Mouse (Mus musculus) thymus, postnatal 10 days (tissue): Measurements from ENCODE around the gene C1ql4.
A peak's percentile ranks its signal among the peaks of the same experiment; 100 is the strongest.

Experiments used
- DNase-seq, 2 experiments: peaks; one replicate each; pipeline ENCODE4 v3.0.0; 2021; ENCODE audit warnings: low spot score in 2 of 2

C1ql4 gene

DNA sequence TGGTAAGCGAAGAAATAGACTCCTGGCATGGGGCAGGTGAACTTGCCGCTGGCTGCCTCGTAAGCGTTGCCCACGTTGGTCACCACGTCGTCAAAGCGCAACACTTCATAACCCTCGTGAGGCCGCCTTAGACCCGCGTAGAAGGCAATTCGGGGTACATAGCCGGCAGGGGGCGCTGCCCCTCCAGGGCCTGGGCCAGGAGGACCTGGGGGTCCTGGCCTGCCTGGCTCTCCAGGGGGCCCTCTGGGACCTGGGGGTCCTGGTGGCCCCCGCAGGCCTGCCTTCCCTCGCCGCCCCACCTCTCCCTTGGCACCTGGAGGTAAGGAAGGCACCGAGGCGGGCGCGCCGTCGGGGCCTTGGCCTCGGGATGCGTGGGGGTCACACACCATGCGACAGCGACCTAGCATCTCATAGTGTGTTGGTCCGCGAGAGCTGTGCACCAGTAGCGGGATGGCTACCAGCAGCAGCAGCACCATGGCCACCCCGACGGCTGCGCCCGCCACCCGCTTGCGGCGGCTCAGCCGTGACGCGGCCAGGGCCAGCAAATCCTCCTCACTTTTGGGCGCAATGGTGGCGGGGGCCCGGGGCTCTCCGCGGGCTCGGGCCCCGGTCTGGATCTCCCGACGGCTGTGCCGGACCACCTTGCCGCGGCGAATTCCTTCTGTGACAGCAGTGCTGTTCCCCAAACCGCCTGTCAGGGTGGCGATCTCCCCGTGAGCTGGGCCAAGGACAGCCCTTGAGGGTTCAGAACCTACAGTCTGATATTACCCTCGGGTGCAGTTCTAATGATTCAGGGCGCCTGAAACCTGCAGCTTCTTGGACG, at the start of gene C1ql4:
C1ql4 (minus strand) TSS at position 565 of the 823 bp plus-strand sequence.
- DNase-seq: peak; percentile 24 to 66

DNA sequence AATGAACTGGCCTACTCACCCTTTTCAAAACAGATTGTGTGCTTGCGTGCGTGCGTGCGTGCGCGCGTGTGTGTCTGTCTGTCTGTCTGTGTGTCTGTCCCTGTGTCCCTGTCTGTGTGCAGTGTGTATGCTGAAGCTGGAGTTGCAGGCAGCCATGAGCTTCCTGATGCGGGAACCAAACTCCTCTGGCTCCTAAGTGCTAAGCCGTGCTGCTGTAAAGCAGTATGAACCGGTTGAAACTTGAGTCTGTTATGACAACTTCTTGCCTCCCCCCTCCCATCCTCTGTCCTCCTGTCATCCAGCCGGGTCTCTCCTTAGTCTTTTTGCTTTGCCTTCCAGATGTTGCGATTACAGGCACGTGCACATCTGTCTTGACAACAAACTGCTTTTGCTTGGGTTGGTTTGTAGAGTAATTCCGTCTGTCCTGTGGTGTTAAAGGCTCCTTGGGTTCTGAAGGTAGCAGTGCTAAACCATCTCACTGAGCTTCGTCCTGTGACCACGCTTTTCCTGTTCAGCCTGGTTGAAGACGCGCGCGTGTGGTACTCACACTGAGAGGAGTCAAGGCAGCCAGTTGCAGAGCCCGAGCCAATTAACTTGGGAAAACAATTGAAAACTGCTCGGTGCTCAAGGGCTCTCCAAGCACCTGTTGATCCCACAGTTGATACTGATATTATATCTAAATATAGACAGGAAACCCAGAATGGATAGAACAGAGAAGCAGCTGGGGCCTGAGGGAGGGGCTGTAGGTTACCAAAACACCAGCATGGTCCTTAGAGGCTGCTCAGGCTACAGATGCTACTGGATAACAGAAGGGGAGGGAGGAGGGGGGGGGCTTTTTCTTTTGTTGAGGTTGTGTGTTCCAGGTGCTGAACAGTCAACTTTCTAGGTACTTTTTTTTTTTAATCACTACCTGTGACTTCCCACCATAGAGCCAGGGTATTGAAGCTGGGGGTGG, 42.6 kb upstream of the C1ql4 start:
- DNase-seq: peak in 1 of 2 experiments; percentile 11

DNA sequence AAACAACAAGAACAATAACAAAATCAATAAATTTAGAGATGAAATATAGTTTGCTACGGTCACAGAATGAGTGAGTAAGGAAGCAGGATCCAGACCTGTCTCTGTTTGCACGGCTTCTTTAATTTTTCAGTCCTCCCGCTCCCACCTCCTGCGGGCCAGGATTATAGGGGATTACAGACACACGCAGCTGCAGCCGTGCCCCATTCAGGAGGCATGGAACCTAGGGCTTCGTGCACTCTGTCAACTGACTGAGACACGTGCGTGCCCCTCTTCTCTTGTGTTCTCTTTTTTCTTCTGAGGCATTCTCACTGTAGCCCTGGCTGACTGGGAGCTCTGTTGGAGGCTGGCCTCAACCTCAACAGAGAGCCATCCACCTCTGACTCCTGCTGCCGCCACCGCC, 41.8 kb upstream of the C1ql4 start:
- peak in 1 of 2 experiments; percentile 6 for DNase-seq

DNA sequence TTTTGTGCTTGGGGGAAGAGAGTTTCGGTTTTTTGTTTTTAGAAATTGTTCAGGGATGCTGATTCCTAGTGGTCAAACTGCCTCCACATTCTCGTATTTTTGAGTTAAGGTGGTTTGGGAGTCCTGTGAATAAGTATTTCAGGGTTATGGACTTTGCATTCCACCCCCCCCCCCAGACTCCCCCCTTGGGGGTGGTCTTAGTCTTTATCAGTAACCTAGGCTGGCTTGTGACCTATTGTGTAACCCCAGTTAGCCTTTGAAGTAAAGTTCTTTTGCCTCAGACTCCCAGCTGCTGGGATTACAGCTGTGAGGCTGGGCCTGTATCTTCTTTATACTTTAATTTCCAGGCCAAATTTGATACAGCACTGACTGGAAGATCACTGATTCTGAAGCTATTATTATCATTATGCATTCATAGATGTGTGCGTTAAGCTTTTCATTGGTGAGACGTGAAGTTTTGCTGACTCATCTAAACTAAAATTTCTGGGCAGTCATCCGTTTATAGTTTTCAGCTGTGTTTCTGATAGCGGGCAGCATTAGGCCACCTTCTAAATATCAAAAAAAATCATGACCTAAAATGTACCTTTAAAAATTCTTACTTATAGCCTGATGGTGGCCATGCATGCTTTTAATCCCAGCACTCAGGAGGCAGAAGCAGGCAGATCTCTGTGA, 40.4 kb upstream of the C1ql4 start:
- DNase-seq: no peak

DNA sequence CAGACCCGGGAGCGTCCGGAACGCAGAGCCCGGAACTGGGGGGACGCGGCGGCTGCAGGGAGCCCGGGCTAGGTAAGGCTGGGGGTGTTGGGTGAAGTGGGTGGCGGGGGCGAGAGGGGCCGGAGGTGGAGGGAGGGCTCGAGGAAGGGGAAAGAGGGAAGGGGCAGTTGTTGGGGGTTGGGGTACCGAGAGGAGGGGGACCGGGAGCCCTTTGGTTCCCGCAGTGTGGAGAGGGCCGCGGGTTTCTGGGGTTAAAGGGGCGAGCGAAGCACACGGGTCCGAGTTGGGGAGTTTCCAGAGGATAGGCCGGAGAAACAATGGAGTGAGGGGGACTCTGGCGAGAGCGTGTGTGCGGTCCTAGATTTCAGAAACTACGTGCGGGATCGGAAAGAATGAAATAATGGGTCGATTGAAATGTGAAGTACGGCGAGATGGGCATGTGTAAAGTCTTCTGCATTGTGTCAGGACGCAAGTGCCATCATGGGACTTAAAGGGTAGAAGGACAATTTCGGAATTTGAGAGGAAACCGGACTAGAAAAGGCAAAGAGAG, 39.3 kb upstream of the C1ql4 start:
- DNase-seq: no peak

DNA sequence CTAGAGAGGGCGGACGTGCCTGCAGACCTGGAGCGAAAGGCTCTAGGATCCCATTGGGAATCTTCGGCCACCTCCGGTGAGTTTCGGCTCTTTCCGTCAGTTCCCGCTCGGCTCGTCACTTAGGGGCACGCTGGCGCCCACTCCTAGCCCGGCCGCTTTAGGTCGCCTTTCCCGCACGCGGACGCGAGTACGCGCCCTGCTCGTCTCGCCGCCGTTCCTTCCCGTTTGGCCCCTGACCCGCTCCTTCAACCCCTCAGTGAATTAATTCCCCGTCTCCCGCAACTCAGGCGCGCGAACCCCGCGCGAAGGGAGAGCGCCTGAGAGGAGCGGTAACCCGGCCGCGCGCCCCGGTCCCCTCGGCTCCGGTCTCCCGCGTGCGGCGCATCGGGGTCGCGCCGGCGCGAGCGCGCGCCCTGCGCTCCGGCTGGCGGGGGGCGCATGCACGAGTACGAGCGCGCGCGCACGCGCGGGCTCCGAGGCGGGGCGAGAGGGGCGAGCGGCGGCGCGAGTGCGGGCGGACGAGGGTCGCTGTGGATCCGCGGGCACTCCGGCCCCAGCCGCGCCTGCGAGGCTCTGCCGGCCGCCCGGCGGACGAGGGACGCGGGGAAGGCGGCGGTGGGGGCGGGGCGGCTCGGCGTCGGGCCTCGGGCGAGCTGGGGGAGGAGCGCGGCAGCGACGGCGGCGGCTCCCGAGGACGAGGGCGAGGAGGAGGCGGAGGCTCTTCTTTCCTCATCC, 38.6 kb upstream of the C1ql4 start:
- peak; percentile 21 to 52 for DNase-seq

DNA sequence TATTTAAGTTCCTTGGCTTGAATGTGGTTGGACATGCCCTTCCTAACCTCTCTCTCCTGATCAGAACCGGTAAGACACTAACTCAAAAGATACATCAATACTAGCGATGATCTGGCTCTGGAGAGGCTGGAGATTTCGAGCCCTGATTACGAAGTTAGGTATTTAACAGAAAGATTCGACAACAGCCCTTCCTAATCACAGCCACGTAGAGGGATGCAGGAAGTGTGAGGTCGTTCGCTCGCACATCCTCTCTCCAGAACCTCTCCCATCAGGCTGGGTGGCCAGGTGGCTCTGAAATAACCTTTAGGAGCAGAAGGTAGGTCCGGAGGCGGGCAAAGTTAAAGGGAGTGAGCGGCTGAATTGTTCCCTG, 38.1 kb upstream of the C1ql4 start, which contains the start of gene Spats2:
Spats2 (plus strand) TSS at position 206 of the 370 bp plus-strand sequence.
- DNase-seq: no peak

DNA sequence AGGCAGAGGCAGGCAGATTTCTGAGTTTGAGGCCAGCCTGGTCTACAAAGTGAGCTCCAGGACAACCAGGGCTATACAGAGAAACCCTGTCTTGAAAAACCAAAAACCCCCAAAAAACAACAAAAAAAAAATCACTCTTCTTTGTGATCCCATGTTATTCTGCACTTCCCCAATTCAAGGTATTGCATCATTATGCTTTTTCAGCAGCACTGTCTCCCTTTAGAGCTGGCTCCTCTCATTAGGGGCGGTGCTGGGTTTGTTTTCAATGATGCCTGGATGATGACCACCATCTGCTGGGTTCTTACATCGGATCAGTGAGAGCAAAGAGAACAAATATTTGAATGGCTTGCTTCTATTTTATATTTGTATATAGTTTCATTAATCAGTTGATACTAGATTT, 35.0 kb upstream of the C1ql4 start:
- DNase-seq: no peak

DNA sequence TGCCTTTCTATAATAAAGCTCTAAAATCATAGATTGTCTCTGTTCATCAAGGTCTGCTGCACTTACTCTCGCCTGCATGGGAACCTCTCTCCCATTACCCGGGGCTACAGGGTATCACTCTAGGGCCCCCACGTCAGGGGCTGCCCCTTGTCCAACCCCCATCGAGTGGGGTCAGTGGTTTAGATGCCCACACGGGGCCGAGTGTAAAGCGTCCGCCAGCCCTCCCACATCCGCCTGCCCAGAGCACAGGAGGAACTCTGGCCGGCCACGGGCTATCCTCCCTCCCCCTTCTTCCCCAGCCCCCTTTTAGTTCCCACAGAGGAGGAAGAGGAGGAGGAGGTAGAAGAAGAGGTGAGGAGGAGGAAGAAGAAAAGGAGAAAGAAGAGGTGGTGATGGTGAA, 33.2 kb upstream of the C1ql4 start:
- DNase-seq: no peak

DNA sequence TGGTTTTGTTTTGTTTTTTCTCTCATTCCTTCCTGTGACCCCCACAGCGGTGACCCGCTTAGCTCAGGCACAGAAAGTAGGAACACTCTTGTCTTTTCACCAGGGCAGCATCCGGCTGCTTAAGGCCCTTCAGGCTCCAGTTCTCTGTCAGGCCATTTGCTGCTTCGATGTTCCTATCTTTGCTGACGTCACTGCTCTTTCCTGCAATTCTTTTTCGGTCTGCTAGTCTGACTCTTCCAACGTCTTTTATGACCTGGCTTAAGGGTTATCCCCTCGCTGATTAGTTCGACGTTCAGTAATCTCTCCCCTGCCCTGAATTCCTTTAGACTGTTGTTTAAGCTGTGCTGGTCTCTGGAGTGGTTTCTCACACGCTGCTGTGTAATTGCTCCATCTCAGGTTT, 28.9 kb upstream of the C1ql4 start:
- DNase-seq: no peak

DNA sequence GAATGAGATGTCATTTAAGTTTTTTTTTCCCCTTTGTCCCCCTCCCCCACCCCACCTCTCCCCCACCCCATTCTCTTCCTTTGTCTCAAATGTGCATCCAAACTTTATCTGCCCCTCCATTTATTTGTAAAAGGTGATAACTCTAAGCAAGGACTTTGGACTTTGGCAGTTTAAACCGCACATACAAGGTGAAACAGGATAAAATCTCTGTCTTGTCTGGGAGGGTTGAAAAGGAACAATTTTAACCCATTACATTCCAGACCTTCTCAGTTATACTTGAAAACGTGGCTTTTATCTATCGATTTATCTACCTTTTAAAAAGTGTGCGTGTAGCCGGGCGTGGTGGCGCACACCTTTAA, 27.4 kb upstream of the C1ql4 start:
- no peak for DNase-seq

DNA sequence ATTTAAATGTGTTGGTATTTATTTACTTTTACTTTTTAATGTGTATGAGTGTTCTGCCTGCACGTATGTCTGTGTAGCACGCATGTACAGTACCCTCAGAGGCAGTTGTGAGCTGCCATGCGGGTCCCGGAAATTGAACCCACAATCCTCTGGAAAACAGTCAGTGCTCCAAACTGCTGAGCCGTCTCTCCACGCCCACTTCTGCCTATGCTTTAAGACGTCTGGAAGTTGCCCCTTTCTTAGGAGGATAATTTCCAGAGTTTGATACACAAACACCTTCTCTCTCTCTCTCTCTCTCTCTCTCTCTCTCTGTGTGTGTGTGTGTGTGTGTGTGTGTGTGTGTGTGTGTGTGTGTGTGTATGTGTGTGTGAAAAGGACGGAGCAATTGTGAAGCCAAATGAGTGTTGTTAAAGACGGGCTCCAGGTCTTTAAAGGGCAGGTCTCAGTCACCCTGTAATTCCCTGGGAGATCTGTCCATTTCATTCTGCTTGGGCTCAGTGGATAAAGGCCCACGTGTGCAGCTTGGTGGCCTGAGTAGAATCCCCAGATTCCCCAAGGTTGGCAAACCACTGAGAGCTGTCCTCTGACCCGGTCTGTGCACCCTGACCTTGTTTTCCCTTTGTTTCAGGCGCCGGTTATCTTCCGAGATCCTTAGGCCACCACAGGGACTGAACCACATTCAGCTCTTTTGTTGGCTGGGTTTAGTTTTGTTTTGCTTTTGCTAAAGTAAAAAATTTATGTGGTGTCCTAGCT, 26.9 kb upstream of the C1ql4 start:
- no peak for DNase-seq

DNA sequence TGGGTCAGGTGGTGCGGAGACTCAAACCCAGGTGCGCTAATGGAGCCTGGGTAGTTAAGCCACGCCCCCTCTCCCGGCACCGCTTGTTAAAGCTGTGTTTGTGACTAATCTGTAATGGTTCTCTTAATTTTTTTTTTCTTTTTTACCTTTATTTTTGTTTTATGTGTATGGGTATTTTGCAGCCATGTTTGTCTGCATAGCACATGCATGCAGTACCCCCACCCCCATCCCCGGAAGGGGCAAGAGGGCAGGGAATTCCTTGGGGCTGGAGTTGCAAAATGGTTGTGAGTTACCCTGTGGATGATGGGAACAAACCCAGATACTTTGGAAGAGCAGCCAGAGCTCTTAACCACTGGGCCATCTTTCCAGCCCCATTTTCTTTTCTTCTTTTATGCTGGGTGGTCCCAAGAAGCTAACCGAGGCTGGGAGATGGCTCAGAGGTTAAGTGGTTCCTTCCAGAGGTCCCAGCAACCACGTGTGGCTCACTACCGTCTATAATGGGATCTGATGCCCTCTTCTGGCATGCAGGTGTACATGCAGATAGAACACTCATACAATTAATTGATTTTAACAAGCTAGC, 25.9 kb upstream of the C1ql4 start:
- DNase-seq: no peak

DNA sequence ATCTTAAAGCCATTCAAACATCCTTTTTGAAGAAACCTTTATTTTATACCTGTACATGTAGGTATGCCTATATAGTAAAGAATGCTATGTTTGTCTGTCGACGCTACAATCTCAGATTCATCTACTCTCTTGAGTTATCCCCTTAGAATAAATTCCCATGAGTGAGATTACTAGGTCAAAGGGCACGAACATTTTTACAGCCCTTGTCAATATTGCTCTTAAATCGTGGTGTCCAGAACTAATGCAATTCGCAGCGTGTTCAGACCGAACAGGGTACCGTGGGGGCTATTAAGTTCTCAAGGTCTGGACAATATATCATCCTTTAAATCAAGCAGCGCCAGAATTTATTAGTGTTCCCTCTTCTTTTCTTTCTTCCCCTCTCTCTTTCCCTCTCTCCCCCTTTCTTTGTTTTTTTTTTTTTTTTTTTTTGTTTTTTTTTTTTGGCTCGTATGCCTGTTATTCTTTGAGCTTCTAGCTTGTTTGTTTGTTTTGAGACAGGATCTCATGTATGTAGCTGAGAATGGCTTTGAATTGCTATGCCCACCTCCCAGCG, 25.3 kb upstream of the C1ql4 start:
- DNase-seq: no peak

DNA sequence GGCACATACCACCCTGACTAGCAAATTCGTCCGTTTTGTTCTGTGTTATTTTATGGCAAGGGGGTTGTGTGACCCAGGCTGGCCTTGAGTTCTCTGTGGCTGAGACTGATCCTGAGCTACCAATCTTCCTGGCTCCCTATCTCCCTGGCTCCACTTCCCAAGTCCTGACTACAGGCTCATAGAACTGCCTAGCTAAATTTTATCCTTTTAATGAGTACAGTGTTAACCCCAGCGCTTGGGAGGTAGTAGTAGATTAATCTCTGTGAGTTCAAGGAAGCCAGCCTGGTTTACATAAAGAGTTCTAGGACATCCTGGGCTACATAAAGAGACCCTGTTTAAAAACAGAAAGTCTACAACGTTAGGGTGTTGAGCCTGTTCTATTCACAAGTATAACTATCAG, 24.2 kb upstream of the C1ql4 start:
- no peak for DNase-seq

DNA sequence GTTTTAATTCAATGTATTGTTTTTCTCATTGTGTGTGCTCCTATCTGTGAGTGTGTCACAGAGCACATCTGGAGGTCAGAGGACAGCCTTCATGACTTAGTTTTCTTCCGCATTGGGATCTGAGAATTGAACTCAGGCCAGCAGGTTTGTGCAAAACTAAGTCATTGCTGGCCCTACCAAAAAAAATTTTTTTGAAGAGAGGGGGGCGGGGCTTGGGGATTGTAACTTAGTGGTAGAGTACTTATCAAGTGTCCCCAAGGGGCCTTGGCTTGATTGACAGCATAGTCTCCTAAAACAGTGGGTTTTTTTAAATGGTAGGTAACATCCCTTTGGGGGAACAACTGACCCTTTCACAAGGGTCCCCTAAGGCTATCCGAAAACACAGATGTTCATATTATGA, 23.5 kb upstream of the C1ql4 start:
- DNase-seq: no peak

DNA sequence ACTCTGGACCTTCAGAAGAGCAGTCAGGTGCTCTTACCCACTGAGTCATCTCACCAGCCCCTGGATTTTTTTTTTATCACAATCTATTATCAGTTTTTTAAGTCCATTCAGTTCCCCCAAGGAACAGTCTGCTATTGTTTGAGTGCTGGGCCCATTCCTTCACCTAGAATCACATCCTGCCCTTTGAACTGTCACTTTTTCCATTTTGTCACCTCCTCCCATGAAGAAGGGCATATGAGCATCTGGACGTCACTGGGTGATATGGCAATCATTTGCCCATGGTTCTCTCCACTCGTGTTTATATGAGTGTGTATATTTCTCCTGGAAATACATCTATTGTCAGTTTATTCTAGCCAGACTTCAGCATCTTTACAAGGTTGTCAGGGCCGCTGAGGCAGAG, 20.2 kb upstream of the C1ql4 start:
- DNase-seq: no peak

DNA sequence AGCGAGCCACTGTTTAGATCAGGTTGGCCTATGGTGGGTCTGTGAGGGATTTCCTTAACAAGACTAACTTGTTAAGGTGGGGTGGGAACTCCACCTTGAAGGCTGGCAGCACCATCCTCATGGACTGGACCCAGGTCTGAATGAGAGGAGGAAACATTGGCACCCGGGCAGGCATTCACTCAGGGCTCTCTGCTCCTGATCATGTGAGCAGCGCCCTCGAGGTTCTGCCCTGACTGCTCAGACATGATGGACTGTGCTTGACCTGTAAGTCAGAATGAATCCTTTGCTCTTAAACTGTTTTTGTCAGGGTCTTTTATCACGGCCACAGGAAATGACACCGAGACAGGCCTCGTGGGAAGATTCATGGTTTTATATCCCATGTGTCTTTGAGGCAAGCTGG, 17.6 kb upstream of the C1ql4 start:
- no peak for DNase-seq

DNA sequence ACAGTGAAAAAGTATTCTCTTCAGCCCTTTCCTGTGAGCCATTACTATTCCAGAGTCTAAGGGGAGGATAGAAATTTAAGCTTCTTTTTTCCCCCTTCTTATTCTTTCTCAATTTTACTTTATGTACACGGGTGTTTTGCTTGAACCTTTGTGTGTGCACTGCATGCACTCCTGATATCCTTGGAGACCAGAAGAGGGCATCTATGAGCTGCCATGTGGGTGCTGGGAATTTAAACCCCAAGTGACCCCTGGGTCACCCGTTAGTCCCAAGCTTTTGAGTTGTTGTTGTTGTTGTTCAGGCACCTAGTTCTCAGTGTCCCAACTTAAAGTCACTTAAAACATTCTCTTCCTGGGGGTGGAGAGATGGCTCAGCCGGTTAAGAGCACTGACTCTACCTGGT, 12.4 kb upstream of the C1ql4 start:
- DNase-seq: no peak

DNA sequence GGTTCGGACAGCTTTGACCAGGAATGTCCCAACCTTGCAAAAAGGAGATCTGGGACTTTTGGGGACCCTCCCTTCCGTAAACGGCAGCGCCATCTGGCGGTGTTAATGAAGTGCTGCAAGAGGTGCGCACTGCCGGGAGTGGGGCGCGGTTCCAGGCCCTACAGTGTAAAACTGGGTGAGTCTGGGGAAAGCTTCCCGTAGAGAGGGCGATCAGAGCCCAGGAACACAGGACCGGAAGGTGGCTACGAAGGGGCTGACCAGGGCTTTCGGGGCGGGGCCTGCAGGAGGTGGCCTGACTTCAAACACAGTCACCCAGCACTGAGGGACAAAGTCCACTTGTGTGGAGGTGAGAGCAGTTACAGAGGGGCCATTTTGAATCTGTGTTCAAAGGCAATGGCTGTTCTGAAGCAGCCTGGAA, 11.5 kb upstream of the C1ql4 start:
- DNase-seq: peak in 1 of 2 experiments; percentile 35
